Mouse (Mus musculus) neural tube, embryonic 12.5 days (tissue): ENCODE measurements at regions not wholly inside any gene's neighbourhood (a gene's known extent, or its start where the extent isn't known, plus 50 kb on each side); places are given as distances from the start of the nearest gene placed in this dataset.

ENCODE experiments used
- ATAC-seq: fragments of 200-750 bp; cut with Nextera tagmentation; 2 replicates; pipeline ENCODE4 v1.8.0; 2017; ENCODE audit warnings: low read depth, mild to moderate bottlenecking, moderate TSS enrichment, moderate library complexity; ENCODE audit not compliant: low FRiP score
- H3K27ac ChIP-seq: fragments of 300-500 bp; sonication (generic); 2 replicates; pipeline ENCODE4 v1.5.1; 2016
- H3K27me3 ChIP-seq: fragments of 300-500 bp; sonication (generic); replicated peaks from 2 replicates; pipeline ENCODE4 v1.6.1; 2016; ENCODE audit warnings: mild to moderate bottlenecking
- H3K36me3 ChIP-seq: fragments of 300-500 bp; sonication (generic); 2 replicates; pipeline ENCODE4 v1.6.1; 2016; ENCODE audit warnings: mild to moderate bottlenecking
- H3K4me1 ChIP-seq: fragments of 300-500 bp; sonication (generic); 2 replicates; pipeline ENCODE4 v1.6.1; 2016
- H3K4me2 ChIP-seq: fragments of 300-500 bp; sonication (generic); replicated peaks from 2 replicates; pipeline ENCODE4 v1.6.1; 2016; ENCODE audit warnings: mild to moderate bottlenecking
- H3K4me3 ChIP-seq: fragments of 300-500 bp; sonication (generic); 2 replicates; pipeline ENCODE4 v1.5.1; 2016
- H3K9ac ChIP-seq: fragments of 300-500 bp; sonication (generic); 2 replicates; pipeline ENCODE4 v1.6.1; 2016; ENCODE audit warnings: mild to moderate bottlenecking
- H3K9me3 ChIP-seq: fragments of 300-500 bp; sonication (generic); 2 replicates; pipeline ENCODE4 v1.6.1; 2016; ENCODE audit warnings: mild to moderate bottlenecking
- WGBS: fragments of 180-500 bp; shearing (Covaris S2); methylation state at CpG from one replicate; pipeline ENCODE4 v1.1.7; 2016; 5-methylcytosine and 5-hydroxymethylcytosine counted together

DNA sequence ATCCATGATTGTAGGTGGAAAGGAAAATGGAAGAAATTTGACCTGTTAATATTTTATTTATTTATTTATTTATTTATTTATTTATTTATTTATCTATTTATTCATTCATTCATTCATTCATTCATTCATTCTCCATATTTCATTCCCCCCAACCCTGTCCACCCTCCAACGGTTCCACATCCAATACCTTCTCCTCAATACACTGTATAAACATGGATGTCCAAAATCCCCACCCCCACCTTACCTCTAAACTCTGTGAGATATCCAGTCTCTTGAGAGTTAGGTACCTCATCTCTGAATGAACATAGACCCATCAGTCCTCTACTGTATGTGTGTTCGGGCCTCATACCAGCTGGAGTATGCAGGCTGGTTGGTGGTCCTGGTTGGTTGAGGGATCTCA is 212.2 kb downstream of the Cdh7 start:
- H3K36me3 ChIP-seq = no peaks in the 10 kb centered on the region
- H3K4me1 ChIP-seq = no peaks in the 10 kb centered on the region

DNA sequence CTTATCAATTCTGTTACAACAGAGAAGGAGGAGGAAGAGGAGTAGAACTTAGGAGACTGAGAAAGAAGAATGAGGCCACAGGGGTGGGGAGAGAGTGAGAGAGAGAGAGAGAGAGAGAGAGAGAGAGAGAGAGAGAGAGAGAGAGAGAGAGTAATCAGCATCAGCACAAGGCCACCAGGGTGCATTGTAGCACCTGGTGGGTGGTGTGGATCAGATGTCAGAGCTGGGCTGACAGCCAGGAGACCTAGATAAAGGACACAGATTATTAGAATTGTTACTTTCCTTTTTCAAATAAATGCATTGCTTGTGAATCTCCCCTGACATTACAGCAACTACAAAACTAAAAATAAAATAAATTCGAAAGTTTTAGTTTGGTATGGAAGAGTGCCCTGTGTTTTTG is 233.7 kb downstream of the Cdh7 start:
- no peaks in the 10 kb centered on the region for H3K9me3 ChIP-seq
- H3K36me3 ChIP-seq = no peaks in the 10 kb centered on the region
- ATAC-seq = no peak
- H3K4me3 ChIP-seq = no peak overlapping the region
- no peaks in the 10 kb centered on the region for H3K27me3 ChIP-seq
- no peak overlapping the region for H3K27ac ChIP-seq
- H3K9ac ChIP-seq = no peak overlapping the region
- 86% methylated on average over 1 of the region's 1 CpGs for WGBS
- H3K4me2 ChIP-seq = no peak overlapping the region
- H3K4me1 ChIP-seq = no peaks in the 10 kb centered on the region

More for the DNA sequence above, 212.2 kb downstream of the Cdh7 start:
- no peak for ATAC-seq
- Histone ChIP-seq H3K27ac (no peak overlapping the region), H3K9ac (no peak overlapping the region), H3K27me3 (no peaks in the 10 kb centered on the region), H3K4me2 (no peak overlapping the region), H3K9me3 (no peaks in the 10 kb centered on the region), H3K4me3 (no peak overlapping the region)
- 91% methylated on average over 2 of the region's 2 CpGs for whole genome bisulfite sequencing

DNA sequence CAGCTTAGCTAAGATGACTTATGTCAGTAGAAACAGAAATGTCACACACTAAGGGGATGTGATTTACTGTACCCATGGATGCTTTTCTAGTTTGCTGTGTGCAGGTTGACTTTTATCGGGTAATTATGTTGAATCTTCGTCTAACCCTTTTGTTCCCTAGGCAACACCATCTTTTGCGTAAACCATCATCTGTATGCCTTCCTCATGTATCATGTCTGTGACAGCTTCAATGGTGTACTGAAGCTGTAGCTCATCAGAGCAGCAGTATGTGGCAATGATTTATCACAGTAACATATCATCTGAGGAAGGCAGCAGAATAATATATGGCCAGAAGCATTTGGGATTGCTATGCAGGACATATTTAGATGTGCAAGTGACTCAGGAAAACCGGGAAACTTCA is 264.0 kb downstream of the Cdh7 start:
- WGBS = 64% methylated on average over 4 of the region's 4 CpGs
- Histone ChIP-seq H3K27me3 (no peaks in the 10 kb centered on the region), H3K4me3 (no peak overlapping the region), H3K27ac (no peak overlapping the region), H3K4me1 (no peaks in the 10 kb centered on the region), H3K36me3 (no peaks in the 10 kb centered on the region), H3K4me2 (no peak overlapping the region), H3K9ac (no peak overlapping the region), H3K9me3 (no peaks in the 10 kb centered on the region)
- peak; percentile 84 for ATAC-seq
